Mouse (Mus musculus) heart, embryonic 12.5 days (tissue): ENCODE data around the gene Aldh1a2. TPM values are rescaled to one million over a fixed set of nuclear protein-coding genes. Genes with fewer than 3 reads are reported as not detected.

ENCODE experiments used
- ATAC-seq: fragments of 200-750 bp; cut with Nextera tagmentation; 2 replicates; pipeline ENCODE4 v1.8.0; 2017; ENCODE audit warnings: moderate TSS enrichment, moderate library complexity; ENCODE audit not compliant: insufficient number of reproducible peaks, low FRiP score
- H3K27ac ChIP-seq: fragments of 300-500 bp; sonication (generic); 2 replicates; pipeline ENCODE4 v1.5.1; 2016; ENCODE audit warnings: mild to moderate bottlenecking, moderate library complexity; ENCODE audit not compliant: poor library complexity, severe bottlenecking
- H3K27me3 ChIP-seq: fragments of 300-500 bp; sonication (generic); replicated peaks from 2 replicates; pipeline ENCODE4 v1.6.1; 2016; ENCODE audit warnings: mild to moderate bottlenecking, moderate library complexity
- H3K36me3 ChIP-seq: fragments of 300-500 bp; sonication (generic); 2 replicates; pipeline ENCODE4 v1.6.1; 2016; ENCODE audit warnings: mild to moderate bottlenecking, moderate library complexity
- H3K4me1 ChIP-seq: fragments of 300-500 bp; sonication (generic); replicated peaks from 2 replicates; pipeline ENCODE4 v1.6.1; 2016; ENCODE audit warnings: mild to moderate bottlenecking
- H3K4me2 ChIP-seq: fragments of 300-500 bp; sonication (generic); 2 replicates; pipeline ENCODE4 v1.6.1; 2016; ENCODE audit warnings: mild to moderate bottlenecking, moderate library complexity
- H3K4me3 ChIP-seq: fragments of 300-500 bp; sonication (generic); 2 replicates; pipeline ENCODE4 v1.5.1; 2016; ENCODE audit warnings: mild to moderate bottlenecking
- H3K9ac ChIP-seq: fragments of 300-500 bp; sonication (generic); 2 replicates; pipeline ENCODE4 v1.6.1; 2016; ENCODE audit warnings: mild to moderate bottlenecking, moderate library complexity
- H3K9me3 ChIP-seq: fragments of 300-500 bp; sonication (generic); replicated peaks from 2 replicates; pipeline ENCODE4 v1.6.1; 2016; ENCODE audit warnings: mild to moderate bottlenecking, moderate library complexity
- WGBS: fragments of 180-500 bp; shearing (Covaris S2); methylation state at CpG from one replicate; pipeline ENCODE4 v1.1.7; 2016; 5-methylcytosine and 5-hydroxymethylcytosine counted together
- polyA plus RNA-seq: library from polyadenylated mRNA; unstranded; fragments of >200 nt; fragmentation: Nextera tagmentation; extraction: Ambion mirVana; gene quantifications from 2 replicates; pipeline ENCODE4 v1.2.1, GENCODE M21; 2016

The Aldh1a2 gene
- polyA plus RNA-seq, 1 experiment from 2014 or later, result 35.6 TPM

GRCm38 (mm10) chr9:71303594-71303993 is 88.0 kb downstream of the Aldh1a2 start:
- WGBS, result 50% methylated on average over 2 of the region's 2 CpGs

DNA sequence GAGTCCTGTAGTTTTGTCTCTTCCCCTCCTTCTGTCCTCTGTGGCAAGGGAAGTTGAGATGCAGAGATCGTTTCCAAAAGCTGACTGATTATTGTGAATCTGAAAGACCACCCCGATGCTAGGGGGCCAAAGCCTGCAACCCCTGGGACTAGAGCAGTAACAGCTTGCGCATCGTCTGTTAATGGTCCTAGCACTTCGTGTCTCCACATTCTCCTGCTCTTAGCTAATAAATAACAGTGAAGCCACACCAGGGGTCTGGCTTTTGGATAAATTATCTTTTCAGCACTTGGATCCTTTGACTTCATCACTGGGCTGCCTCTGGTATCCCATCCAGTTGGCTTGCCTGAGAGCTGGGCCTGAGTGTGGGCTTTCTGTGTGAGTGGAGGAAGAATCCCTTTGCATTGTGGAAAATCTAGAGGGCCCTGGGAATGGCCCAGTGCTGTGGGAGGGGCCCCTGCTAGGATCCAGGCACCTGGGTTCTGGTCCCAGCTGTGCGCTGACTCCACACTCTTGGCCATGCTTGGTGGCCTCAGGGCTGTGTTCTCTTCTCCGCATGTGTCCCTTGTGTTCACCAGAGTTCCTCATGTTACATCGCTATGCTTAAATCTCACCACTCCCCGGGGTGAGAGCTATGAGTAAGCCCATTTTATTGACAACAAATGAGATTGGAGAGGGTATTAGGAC is 91.7 kb downstream of the Aldh1a2 start:
- H3K9me3 ChIP-seq, result no peaks in the 10 kb centered on the region
- H3K4me2 ChIP-seq, result no peak overlapping the region
- no peaks in the 10 kb centered on the region for H3K4me1 ChIP-seq
- 70% methylated on average over 9 of the region's 9 CpGs for WGBS
- no peak overlapping the region for H3K4me3 ChIP-seq
- H3K27ac ChIP-seq, result no peak overlapping the region
- no peaks in the 10 kb centered on the region for H3K36me3 ChIP-seq
- no peak for ATAC-seq
- H3K27me3 ChIP-seq, result peaks cover 14% of the 10 kb centered on the region
- H3K9ac ChIP-seq, result no peak overlapping the region

More at GRCm38 (mm10) chr9:71303594-71303993, 88.0 kb downstream of the Aldh1a2 start:
- Histone ChIP-seq H3K36me3 (no peaks in the 10 kb centered on the region), H3K9ac (no peak overlapping the region), H3K4me2 (no peak overlapping the region), H3K4me3 (no peak overlapping the region), H3K27me3 (peaks cover 5% of the 10 kb centered on the region), H3K4me1 (no peaks in the 10 kb centered on the region), H3K27ac (no peak overlapping the region), H3K9me3 (no peaks in the 10 kb centered on the region)
- no peak for ATAC-seq

DNA sequence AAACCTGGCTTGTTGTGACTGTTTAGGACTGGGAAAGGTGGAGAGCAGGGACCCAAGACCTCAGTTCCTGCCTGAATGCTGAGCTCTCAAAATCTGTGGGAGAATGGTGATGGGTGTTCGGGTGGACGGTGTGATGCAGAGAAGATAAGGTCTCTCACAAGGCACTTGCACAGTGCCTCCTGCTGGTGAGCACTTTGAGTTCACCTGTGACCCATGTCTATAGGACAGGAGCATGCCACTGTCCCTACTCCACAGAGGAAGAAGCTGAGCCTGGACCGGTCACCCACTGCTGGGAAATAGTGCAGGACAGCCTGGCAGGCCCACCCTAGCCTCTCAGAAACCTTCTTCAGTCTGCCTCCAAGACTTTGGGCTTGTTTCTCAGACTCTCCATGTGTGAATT is 100.4 kb downstream of the Aldh1a2 start:
- no peak overlapping the region for H3K27ac ChIP-seq
- no peak overlapping the region for H3K4me3 ChIP-seq
- WGBS, result 72% methylated on average over 3 of the region's 3 CpGs
- ATAC-seq, result no peak
- H3K9ac ChIP-seq, result no peak overlapping the region
- peaks cover 16% of the 10 kb centered on the region for H3K4me1 ChIP-seq
- peaks cover 28% of the 10 kb centered on the region; the same call in 1 of the 2 replicates for H3K27me3 ChIP-seq
- H3K9me3 ChIP-seq, result no peaks in the 10 kb centered on the region
- H3K36me3 ChIP-seq, result no peaks in the 10 kb centered on the region
- H3K4me2 ChIP-seq, result no peak overlapping the region

DNA sequence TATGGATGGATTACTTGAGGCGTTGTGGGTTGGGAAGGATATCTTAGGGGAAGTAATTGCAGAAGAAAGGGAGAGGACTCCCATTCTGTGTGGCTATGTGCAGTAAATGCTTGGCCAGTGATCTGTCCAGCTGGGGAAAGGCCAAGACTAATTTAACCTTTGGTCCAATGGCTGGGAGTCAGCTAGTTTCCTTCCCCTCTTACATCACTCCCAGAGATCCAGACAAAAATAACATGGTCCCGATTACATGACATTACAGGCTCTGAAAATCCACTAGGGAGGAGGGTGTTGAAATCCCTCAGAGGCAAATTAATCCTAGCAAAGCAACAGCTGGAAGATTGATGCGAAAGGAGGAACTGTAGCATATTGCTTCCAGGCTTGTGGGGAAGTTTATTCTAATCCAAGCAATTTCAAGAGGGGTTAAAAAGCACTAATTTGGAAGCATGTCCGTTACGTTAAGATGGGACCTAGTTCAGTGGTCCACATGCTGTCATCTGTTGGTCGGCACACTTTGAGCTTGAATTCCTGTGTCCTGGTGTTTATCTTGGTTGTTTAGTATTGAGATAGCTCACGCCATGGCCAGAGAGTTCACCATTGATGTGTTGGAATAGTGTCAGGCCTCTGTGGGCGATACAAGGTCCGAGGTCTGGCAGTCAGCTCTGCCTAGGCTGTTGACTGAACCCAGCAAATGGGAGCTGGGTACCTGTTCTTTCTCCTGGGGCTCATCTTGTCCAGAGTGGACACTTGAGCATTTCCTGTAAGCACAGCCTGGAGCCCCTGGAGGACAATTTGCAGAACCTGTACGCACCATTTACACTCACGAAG is 101.7 kb downstream of the Aldh1a2 start:
- no peaks in the 10 kb centered on the region for H3K36me3 ChIP-seq
- 46% methylated on average over 11 of the region's 11 CpGs for WGBS
- no peak for ATAC-seq
- H3K9me3 ChIP-seq, result no peaks in the 10 kb centered on the region
- H3K9ac ChIP-seq, result no peak overlapping the region
- H3K4me1 ChIP-seq, result peaks cover 26% of the 10 kb centered on the region
- H3K4me3 ChIP-seq, result no peak overlapping the region
- no peak overlapping the region for H3K27ac ChIP-seq
- H3K27me3 ChIP-seq, result peaks cover 24% of the 10 kb centered on the region; the same call in 1 of the 2 replicates
- no peak overlapping the region for H3K4me2 ChIP-seq

GRCm38 (mm10) chr9:71317921-71318241 is 102.3 kb downstream of the Aldh1a2 start:
- Histone ChIP-seq H3K4me3 (no peak overlapping the region), H3K27me3 (peaks cover 19% of the 10 kb centered on the region; the same call in 1 of the 2 replicates), H3K9me3 (no peaks in the 10 kb centered on the region), H3K4me2 (no peak overlapping the region), H3K4me1 (peaks cover 26% of the 10 kb centered on the region), H3K9ac (no peak overlapping the region), H3K36me3 (no peaks in the 10 kb centered on the region), H3K27ac (no peak overlapping the region)
- no peak for ATAC-seq
- 71% methylated on average over 3 of the region's 3 CpGs for WGBS

DNA sequence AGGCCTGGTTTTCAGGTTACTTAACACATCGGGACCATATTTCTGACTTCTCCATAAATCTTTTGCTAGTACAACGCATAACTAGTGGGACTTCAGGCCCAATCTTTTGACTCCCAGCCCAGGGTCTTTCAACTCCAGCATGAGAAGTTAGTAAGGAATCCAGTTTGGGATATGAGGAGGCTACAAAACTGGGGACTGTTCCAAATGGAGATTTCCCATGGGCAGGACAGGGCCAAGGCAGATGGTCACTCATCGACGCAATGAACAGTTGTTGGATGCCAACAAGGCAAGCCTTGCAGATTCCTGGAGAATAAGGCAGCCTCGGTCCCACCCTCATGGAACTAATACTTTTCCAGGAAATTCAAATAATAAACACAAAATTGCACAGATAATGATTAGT is 104.2 kb downstream of the Aldh1a2 start:
- ATAC-seq, result no peak
- Histone ChIP-seq H3K4me3 (no peak overlapping the region), H3K4me1 (peaks cover 26% of the 10 kb centered on the region), H3K9ac (no peak overlapping the region), H3K36me3 (no peaks in the 10 kb centered on the region), H3K27ac (no peak overlapping the region), H3K27me3 (peaks cover 13% of the 10 kb centered on the region; the same call in 1 of the 2 replicates), H3K9me3 (no peaks in the 10 kb centered on the region), H3K4me2 (no peak overlapping the region)
- 87% methylated on average over 5 of the region's 5 CpGs for WGBS

GRCm38 (mm10) chr9:71320246-71321155 is 104.9 kb downstream of the Aldh1a2 start:
- Histone ChIP-seq H3K36me3 (no peaks in the 10 kb centered on the region), H3K4me1 (peaks cover 26% of the 10 kb centered on the region), H3K9me3 (no peaks in the 10 kb centered on the region), H3K9ac (no peak overlapping the region), H3K4me2 (no peak overlapping the region), H3K4me3 (no peak overlapping the region), H3K27ac (no peak overlapping the region), H3K27me3 (0 out of 2 replicates have a peak, but pooled peaks cover 12% of the 10 kb centered on the region)
- 48% methylated on average over 11 of the region's 11 CpGs for WGBS
- ATAC-seq, result no peak

DNA sequence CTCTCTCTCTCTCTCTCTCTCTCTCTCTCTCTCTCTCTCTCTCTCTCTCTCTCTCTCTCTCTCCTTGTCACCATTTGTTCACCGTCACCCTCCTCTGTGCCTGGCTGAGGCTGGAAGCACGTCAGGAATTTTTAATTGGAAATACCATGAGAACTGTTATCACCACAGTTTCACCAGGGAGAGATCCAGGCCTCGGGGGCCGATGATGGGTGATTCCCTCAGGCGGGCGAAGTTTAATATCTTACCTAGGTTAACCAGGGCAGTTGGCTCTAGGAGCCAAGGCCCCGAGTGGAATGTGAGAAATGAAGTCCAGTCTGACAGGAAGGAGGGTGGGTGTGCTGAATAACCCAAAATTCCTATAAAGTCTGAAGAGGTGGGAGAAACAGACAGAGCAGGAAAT is 105.8 kb downstream of the Aldh1a2 start:
- Histone ChIP-seq H3K4me1 (peaks cover 32% of the 10 kb centered on the region), H3K27me3 (0 out of 2 replicates have a peak, but pooled peaks cover 7% of the 10 kb centered on the region), H3K27ac (0 out of 2 replicates have a peak overlapping the region, but pooled peaks have one; percentile 9), H3K4me2 (no peak overlapping the region), H3K36me3 (no peaks in the 10 kb centered on the region), H3K9ac (no peak overlapping the region), H3K9me3 (no peaks in the 10 kb centered on the region), H3K4me3 (no peak overlapping the region)
- no peak for ATAC-seq
- WGBS, result 28% methylated on average over 7 of the region's 7 CpGs

GRCm38 (mm10) chr9:71321871-71322270 is 106.3 kb downstream of the Aldh1a2 start:
- no peak overlapping the region for H3K9ac ChIP-seq
- no peaks in the 10 kb centered on the region for H3K36me3 ChIP-seq
- ATAC-seq, result peak; percentile 68; the same call in 1 of the 2 replicates
- peak overlapping the region; percentile 9; the same call in 1 of the 2 replicates for H3K27ac ChIP-seq
- H3K4me2 ChIP-seq, result no peak overlapping the region
- no peak overlapping the region for H3K4me3 ChIP-seq
- no peaks in the 10 kb centered on the region for H3K9me3 ChIP-seq
- peaks cover 30% of the 10 kb centered on the region for H3K4me1 ChIP-seq
- WGBS, result 47% methylated on average over 6 of the region's 6 CpGs
- H3K27me3 ChIP-seq, result 0 out of 2 replicates have a peak, but pooled peaks cover 7% of the 10 kb centered on the region

- WGBS, result 62% methylated on average over 1 of the region's 1 CpGs
- Histone ChIP-seq H3K4me3 (no peak overlapping the region), H3K4me1 (peaks cover 18% of the 10 kb centered on the region), H3K27ac (no peak overlapping the region), H3K4me2 (no peak overlapping the region), H3K36me3 (no peaks in the 10 kb centered on the region), H3K9me3 (no peaks in the 10 kb centered on the region), H3K9ac (no peak overlapping the region), H3K27me3 (0 out of 2 replicates have a peak, but pooled peaks cover 4% of the 10 kb centered on the region)
- no peak for ATAC-seq
Observed at GRCm38 (mm10) chr9:71323303-71323952, 107.8 kb downstream of the Aldh1a2 start.
